Mouse (Mus musculus): ENCODE results near the gene Lipc.

DNA sequence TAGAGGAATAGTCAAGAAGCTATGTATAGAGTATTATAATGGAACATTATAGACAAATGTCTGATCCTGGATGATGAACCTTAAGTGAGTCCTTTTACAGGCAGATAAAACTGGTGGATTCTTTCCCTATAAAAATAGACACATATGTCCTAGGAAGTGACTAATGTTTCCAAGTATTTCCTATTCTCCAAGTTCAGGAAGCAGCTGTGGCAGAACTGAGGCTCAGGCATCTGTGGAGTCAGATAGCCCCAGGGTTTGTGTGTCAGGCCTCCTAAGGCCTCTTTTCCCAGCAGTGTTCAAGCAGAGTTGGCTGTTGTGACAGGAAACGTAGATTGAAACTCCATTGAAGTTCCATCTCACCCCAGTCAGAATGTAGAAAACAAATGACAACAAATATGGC lies 25.4 kb upstream of the Lipc start:
- TF ChIP-seq EP300 (IDR thresholded peaks at IDR 0.05; ENCODE audit: insufficient read depth, low read depth, low read length) (peak; percentile 89), CTCF (IDR thresholded peaks at IDR 0.05) (no peak)
